Mouse (Mus musculus) megakaryocyte, embryonic 14.5 days (primary cell): ENCODE measurements around the gene Peg10.

Source experiments
- FLI1 ChIP-seq: IDR thresholded peaks from 2 replicates; pipeline ENCODE4 v1.6.1; 2012; ENCODE audit warnings: low read length, inconsistent platforms, mixed read lengths
- GATA1 ChIP-seq: IDR thresholded peaks from 3 replicates; pipeline ENCODE4 v1.6.1; 2012; ENCODE audit warnings: mixed read lengths, low read length, inconsistent platforms, borderline replicate concordance

- TF ChIP-seq GATA1 (no peak), FLI1 (no peak)
These were observed 15.1 kb downstream of the Peg10 start for GRCm38 (mm10) chr6:4762252-4762651.
